Mouse (Mus musculus) CH12F3 (cell line): ENCODE measurements around the gene Micall2.
"Not testable (repeated sequence)": the region's sequence is repeated elsewhere in the genome, so short reads cannot be mapped to it uniquely, and the experiment has no call there.

Experiments
- in situ Hi-C: fragments of 300-500 bp; cut with MboI; formaldehyde crosslinking; loops from 2 replicates; pipeline ENCODE4 v1.14.3; 2020; ENCODE audit warnings: low sequenced_read_pairs

The Micall2 gene

DNA sequence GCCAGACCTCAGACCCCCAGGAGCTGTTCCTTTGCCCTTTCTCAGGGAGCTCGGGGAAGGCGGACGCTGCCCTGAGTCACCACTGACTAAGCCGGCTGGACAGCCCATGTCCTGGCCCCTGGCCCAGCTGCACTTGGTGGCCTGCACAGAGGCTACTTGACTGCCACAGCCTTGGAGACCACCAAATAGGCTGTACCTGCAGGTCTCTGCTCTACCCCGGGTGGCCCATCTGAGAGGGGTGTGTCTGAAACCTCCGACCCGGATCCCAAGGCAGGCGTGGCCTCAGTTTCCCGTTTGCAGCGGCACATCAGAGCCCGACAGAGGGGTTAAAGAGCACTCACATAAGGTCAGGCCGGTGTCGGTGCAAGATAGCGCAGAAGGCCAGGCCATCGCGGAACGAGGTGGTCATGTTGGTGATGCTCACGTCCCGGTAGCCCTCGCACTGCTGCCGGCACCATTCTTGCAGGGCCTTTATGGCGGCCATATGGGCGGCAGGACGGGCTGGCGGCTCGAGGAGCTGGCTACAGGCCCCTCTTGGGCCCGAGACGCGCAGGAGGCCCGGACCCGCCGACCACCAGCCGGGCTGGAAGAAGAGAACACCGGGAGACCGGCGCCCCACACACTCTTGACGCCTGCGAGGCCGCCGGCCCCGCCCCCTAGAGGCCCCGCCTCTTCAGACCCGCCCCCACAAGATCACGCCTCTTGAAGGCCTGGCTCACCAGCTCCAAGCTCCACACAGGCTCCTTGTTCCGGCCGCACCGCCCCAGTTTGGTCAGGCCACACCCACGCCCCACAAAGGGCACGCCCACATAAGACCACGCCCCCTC is at the start of gene Micall2:
TSS of gene Micall2 (minus strand) at position 660 of the 827 bp plus-strand sequence.
- in situ Hi-C loops: no loop called here

DNA sequence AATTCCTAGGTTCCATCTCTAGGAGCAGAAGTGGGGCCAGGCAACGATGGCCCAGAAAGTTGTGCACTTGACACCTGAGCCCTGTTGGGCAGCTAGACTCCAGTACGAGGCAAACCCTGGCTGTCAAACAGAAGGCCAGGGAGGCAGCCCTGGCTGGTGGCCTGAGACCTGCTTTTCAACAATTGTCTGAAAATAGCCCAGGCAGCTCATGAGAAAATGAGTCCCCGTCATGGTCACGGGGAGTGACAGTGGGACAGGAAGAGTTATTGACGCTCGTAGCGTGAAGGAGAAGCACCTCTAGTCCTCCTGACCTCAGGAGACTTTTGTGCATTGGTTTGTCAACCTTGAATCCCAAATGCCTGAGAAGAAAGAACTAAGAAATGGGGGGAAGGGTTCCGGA is 45.3 kb upstream of the Micall2 start:
- in situ Hi-C loops: no loop called here

DNA sequence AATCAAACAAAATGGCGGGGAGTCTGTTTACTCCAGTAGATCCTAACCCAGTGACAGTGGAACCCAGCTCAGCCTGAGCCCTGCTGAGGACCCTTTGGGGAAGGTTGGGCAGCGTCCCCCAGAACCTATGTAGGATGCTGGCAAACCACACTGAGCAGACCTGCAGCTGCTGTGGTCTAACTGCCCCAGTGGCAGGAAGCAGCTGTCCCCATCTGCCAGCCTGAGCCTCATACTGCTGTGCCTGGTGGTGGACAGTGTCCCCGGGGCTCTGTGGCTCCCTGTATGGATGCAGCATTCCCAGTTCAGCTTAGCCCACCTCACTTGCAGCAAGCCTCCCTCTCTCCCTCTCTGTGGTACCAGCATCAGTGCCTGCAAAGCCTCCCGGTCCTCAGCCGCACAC is 40.8 kb upstream of the Micall2 start:
- in situ Hi-C loops: no loop called here

DNA sequence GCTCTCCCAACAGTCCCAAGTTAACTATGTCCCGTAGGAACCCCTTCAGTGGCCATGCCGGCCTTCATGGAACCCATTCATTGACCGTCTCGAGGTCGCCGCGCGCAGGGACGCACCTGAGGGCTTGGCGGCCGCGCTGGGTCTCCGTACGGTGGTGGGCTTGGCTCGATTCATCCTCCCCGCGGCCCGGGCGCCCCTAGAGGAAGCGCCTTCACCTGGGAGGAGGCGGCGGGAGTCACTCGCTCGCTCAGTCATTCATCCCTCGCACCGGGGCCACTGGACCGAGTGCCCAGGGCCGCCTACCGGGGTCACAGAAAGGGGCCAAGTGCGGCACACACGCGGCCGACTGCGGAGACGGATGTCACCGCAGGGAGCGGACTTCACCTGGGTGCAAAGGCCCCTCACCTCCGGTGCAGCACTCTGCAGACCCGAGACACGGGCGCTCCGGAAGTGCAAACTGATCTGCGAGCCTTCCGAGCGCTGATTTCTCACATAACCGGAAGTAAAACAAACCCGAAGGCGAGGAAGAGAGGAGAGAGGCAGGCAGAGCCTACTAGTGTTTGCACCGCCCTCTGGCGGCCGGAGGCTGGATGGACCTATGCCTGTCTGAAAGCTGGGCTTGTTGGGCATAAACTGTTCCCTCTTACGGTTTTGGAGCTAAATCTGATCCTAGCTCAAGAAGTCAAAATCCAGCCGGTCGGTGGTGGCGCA is 39.2 kb upstream of the Micall2 start, which contains the start of gene Ints1:
TSS of gene Ints1 (minus strand) at position 459 of the 711 bp plus-strand sequence.
- in situ Hi-C loops: no loop called here

DNA sequence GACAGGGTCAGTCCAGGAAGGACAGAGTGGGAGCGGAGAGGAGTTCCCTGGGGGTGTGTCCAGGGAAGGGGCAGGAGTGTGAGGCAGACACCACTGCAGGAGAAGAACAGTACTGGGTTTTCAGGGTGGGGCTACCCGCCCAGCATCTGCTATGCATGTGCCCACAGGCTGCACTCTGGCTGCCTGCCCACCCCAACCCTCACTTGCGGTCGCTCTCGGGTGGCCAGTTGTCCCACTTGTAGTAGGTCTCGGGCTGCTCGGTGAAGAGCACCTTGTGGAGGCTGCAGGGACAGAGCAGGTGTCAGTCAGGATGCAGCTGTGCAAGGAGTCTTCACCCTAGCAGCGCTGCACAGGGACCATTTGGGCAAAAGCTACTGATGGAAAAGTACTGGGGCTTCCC is 32.1 kb upstream of the Micall2 start:
- in situ Hi-C loops: no loop called here

DNA sequence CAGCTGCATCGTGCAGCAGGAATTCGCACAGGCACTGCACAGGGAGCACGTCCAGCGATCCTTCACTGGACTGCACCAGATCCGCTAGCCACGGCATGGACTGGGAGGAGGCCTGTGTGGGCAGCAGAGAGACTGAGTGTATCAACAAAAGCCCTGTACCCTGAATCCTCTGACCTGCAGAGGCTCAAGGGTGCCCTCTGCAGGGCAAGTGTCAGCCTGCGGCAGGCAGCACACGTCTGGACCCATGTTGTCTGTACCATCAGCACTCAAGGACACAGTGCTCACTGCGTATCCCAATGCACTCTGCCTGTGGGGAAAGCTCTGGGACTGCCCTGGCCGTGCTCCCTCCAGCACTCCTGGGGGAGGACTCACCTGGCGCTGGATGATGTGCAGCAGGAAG is 28.2 kb upstream of the Micall2 start:
- in situ Hi-C loops: no loop called here

DNA sequence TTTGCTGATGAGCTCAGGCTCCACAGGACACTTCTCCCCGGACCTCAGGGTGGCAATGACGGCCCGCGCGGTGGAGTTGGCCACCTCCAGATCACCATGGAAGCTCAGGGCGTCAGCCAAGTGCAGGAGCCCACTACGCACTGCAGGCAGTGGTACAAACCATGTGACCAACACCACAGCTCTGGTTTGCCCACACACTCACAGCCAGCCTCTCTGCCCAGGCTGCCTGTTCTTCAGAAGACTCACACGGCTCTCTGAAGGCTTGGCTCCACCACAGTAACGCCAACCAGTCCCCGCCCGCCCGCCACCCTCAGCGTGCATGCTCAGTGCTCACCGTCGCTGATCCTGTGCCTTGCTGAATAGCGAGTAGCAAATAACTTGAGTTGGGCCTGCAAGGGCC is 22.0 kb upstream of the Micall2 start:
- in situ Hi-C loops: no loop called here

DNA sequence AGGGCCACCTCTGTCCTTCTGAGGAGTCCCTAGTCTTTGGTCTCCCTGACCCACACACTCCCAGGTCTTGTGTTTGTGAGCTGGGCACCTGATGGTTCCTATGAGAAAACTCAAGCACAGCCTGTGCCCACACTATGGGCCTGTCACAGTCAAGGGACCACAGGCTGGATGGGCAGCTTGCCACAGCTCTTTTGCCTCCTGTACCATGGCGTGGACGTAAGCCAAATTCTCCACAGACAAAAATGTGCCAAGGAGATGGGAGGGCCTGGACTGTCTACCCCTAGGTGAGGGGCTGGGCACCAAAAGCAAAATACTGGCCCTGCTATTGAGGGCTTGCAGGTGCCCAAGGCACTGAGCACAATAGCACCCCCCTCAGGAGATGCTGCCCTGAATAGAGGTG is 20.4 kb upstream of the Micall2 start:
- in situ Hi-C loops: no loop called here

DNA sequence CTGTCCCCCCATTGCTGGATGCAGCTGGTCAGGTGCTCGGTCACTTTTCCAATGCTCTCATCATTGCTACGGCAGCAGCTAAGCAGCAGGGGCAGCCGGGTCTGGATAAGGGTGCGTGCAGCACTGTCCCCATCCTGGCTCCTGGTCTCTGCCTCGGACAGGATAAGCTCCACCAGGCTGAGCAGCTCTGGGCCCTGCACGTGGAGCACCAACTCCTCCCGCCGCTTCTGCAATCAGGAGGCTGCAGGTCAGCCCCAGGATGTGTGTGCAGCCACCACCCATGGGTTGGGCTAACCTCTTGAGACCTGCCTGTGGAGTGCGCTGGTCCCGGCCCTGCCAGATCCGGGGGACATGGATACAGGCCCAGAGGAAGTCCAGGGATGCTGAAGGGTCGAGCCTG is 20.0 kb upstream of the Micall2 start:
- in situ Hi-C loops: no loop called here

DNA sequence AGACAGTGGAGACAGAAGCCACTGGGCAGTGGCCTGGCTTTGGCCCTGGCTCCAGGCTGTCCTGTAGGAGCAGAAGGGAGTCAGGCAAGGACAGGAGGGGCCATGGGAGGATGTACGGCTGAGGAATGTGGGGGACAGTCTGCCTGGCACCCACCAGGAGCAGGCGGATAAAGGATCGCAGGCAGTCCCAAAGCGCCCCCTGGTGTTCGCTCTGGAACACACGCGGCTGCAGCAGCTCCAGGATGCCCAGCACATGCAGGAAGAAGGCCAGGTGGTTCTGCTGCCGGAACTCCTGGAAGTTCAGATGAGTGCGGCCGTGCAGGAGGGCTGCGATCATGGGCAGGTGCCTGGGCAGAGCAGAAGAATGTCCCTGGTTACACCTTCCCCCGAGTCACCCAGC is 18.6 kb upstream of the Micall2 start:
- in situ Hi-C loops: no loop called here

DNA sequence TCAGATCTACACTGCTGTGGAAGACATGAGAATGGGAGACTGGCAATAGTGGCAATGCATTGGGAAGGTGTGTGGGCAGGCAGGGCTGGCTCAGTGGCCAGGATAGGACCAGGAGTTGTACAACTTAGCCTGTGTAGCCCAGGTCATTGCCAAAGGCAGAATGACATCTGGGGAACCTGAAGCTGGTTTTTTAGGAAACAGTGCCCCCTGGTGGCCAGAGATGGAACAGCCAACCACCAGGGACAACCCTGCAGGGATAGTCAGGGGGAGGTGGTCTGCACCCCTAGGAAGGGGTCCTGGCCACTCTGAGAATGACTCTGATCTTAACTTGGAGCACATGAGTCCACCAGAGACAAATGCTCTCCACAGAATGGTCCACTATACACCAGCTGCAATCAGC is 14.4 kb upstream of the Micall2 start:
- in situ Hi-C loops: no loop called here

DNA sequence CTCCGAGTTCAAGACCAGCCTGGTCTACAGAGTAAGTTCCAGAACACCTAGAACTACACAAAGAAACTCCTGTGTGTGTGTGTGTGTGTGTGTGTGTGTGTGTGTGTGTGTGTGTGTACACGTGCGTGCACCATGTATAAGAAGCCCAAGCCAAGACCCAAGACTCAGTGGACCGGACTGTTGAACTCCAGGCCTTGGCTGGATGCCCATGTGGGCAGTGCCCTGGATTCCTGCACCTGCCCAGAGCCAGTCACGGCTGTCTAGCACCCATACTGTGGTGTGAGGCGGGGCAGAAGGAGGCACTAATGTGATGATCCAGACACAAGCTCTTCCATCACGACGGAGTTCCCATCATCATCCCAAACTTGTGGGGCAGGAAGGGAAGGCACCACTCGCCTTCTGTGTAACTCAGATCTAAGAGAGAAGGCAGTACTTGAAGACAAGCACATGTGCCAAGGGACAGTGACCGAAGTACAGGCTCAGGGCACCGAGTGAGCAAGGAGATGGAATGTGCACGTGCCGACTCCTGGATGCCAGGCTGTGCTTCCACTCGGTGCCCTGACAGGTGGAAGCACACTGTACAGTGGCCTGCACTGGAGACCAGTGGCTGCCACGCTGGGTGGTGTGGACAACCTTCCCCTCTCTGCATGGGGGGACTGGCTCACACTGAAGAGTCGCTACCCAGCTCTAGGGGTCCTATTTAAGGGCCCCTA is 13.4 kb upstream of the Micall2 start:
- in situ Hi-C loops: no loop called here

DNA sequence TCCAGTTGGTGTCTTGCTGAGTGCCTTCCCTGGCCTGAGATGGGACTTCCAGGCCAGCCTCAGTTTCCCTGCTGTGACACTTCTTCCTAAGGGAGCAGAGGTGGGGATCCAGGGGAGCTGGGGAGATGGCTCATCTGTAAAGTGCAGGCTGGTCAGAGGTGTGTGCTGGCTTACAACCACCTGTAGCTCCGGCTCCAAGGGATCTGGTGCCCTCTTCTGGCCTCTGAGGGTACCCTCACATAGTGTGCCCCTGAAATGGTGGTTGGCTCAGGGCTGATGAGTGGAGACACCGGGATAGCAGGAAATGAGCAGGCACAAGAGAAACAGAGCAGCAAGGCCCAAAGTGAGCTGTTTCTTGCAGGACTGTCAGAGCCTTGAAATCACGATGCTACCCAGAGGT is 9.6 kb upstream of the Micall2 start:
- in situ Hi-C loops: no loop called here

DNA sequence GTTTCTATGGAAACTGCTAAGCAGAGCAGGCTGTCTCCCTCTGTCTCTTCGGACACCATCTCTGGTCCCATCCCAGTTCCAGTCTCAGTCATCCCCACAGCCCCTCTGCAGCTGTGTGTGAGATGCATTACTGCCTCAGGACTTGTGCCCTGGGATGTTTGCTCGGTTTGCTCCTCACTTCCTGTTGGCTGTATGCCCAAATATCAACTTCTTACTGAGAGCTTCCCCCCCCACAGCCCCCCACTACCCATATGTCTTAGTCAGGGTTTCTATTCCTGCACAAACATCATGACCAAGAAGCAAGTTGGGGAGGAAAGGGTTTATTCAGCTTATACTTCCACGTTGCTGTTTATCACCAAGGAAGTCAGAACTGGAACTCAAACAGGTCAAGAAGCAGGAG is 6.5 kb upstream of the Micall2 start:
- in situ Hi-C loops: not testable (repeated sequence)

DNA sequence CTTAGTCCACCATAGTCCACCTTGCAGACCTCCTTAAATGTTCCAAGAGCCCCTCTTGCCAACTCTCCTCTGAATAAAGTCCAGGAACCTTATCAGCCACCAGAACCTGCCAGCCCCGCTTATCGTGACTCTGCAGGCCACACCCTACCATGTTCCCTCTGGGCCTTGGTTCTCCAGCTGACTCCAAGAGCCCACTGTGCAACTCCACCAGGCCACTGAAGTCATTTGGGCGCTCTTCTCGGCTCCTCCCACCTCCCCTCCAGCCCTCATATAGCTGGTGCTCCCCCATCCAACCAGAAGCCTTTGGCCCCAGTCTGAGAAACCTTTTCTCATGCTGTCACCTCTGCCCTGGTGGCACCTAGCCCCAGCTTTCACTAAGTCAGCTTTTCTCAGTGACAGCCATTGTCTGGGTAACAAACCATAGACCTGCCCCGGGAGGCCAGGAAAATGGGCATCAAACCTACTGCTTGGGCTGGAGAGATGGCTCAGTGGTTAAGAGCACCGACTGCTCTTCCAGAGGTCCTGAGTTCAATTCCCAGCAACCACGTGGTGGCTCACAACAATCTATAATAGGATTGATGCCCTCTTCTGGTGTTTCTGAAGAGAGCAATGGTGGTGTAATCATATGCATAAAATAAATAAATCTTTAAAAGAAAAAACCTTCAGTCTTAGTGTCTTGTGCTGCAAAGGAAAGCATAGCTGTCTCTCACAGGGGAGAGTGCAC is 2.6 kb upstream of the Micall2 start:
- in situ Hi-C loops: no loop called here

DNA sequence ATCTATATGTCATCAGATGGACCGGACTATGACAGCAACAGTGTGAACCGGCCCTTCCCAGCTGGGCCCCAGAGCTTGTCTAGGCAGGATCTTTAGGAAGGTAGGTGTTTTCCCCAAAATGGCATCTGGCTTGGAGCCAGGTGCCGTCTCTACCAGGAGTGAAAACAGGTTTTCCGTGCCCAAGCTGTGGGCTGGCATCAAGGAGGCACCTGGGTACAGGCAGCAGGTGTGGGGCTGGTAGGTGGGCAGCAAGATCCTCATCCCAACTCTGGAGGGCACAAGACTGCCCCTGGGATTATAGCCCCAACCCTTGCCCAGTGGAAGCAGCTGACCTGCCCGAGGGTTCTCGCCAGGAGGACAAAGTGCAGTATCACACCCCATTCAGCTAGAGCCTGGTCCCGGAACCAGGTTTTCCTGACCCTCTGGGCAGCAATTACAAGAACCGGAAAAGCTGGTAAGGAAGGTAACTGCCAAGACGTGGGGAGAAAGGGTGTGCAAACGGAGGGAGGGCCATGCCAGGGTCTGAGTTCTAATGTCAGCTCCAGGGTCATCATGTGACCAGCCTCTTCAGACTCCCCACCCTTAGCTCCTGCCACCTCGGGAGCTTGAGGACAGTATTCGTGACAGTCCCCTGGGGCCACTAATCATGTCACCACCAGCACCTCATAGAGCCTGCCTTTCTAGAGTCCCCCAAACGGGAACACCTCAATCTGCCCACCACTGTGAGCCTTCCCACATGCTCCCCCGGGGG is 1.9 kb upstream of the Micall2 start:
- in situ Hi-C loops: no loop called here

DNA sequence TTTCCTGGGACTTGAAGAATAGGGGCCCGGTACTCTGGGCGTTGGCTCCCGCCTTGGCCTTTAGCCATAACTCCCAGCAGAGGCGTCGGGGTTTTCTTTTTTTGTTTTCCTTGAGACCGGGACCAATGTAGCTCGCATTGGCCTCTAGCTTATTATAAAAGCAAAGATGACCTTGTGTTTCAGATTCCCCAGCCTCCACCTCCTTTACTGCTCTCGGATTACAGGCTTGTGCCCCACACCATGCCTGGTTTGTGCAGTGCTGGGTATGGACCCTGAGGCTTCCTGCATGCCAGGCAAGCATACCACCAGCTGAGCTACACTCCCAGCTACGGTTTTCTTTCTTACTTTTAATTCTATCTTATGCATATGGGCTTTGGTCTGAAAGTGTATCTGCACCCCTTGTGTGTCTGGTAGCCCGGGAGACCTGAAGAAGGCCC is 386 bp upstream of the Micall2 start:
- in situ Hi-C loops: no loop called here

DNA sequence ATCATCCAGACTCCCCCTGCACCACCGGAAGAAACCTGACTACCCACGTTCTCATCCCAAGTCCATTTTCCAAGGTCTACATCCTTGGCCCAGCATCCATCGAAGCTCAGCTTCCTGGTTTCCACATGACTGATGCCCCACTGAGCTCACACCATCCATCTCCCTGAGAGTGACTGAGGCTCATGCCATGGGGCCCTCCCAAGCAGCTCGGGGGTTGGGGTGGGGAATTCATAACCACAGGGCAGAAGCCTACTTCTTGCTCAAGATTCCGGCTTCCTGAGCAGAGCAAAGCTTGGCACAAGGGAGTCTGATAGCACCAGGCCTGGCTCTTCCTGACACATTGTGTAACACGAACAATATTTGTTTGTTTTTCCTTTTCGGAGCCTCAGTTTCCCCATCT is 1.4 kb downstream of the Micall2 start:
- in situ Hi-C loops: no loop called here

DNA sequence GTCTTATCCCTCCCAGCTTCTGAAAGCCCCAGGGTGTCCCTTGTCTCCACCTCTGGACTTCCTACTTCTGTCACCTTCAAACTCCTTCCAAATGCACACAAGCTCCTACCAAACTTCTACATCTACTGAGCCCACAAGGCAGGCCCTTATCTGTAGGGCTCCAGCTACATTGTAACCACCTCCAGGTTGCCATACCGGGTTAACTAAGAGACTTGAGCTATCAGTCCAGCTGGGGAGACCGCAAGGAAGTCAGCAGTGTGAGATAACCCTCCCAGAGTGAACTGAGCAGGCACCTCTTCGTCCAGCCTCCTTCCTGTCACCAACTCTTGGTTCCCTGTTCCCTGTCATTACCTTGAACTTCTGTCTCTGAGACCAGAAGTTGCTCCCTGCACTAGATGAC is 2.1 kb downstream of the Micall2 start:
- in situ Hi-C loops: no loop called here

DNA sequence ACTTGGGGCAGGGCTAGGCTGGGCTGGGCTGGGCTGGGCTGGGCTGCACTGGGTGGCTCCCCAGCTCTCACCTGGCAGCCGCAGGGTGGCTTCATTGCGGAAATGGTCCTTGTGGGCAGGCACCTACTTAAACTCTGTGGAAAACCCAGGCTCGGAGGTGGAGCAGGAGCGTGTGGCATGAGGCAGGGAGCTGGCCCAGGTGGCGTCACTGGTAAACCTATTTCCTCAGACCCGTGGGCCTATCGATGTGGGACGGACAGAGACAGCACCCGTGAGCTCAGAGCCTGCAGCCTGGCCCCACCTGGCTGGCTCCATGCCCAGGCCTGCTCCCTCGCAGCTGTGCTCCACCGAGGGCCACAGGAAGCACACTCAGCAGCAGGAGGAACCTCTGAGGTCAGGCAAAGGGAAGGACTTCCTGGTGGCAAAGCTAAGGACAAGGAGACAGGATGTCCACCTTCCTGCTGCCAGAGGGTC is 3.5 kb downstream of the Micall2 start:
- in situ Hi-C loops: no loop called here
